Mouse (Mus musculus) testis, adult 2 months (tissue): Measurements from ENCODE around the gene Ddx59.

Source experiments
- CTCF ChIP-seq: fragments of 200-500 bp; IDR thresholded peaks from 2 replicates; pipeline ENCODE4 v1.5.1; 2012; ENCODE audit warnings: low read depth, mild to moderate bottlenecking, inconsistent platforms, low read length, moderate library complexity; ENCODE audit not compliant: control insufficient read depth, insufficient read depth, insufficient replicate concordance
- POLR2A ChIP-seq: fragments of 200-500 bp; IDR thresholded peaks from 2 replicates; pipeline ENCODE4 v1.6.1; 2012; ENCODE audit warnings: low read depth, mild to moderate bottlenecking, inconsistent platforms, low read length, moderate library complexity; ENCODE audit not compliant: control insufficient read depth

DNA sequence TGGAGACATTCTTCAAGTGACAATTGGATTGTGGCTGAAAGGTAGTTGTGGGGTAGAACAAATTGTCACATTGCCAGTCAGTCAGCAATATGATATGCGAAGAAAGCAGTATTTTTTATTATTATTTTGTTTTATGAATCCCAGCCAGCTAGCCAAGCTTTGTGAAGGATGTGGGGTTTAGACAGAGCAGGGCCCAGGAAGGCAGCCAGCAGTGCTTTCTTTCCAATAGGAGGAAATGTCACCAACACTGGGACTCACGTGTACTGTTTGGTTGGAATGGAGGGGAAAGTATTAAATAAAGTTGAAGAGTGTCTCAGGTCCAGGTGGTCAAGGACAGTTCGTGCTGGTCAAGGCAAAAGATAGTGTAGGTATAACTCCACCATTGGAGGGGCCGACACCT, 34.9 kb upstream of the Ddx59 start:
- TF ChIP-seq CTCF = no peak
- TF ChIP-seq POLR2A = no peak
